ENCODE assay signal across 8 mouse cellular contexts in genomic region chr11:67975252-67975651, GRCm38 (mm10). TPM values are rescaled to one million over a fixed set of nuclear protein-coding genes. Genes with fewer than 3 reads are reported as not detected.
DNase-seq lines count a peak whose midpoint lies in the region; ATAC-seq and TF ChIP-seq lines count a peak whose summit lies in the region.
"Had no signal": no experiment of that assay in that cellular context is flagged by ENCODE, and none has a peak within 500 bp of the region (broad histone marks: within the 10 kb centered on the region; RNA-seq: fewer than 3 reads in every experiment).

No protein-coding gene starts in this region.

- H3K27ac ChIP-seq in ES-E14 (ENCODE audit: insufficient read depth, low read depth, low read length, poor library complexity, severe bottlenecking): no peak overlapping the region
- no peak overlapping the region for H3K27ac ChIP-seq in hindbrain, postnatal 0 days
- H3K27ac ChIP-seq: lung, embryonic 15.5 days had no signal

- no peaks in the 10 kb centered on the region for H3K9me3 ChIP-seq in ES-E14 (ENCODE audit: control insufficient read depth, insufficient read depth, low read depth, low read length)
- no peaks in the 10 kb centered on the region for H3K9me3 ChIP-seq in hindbrain, postnatal 0 days (ENCODE audit: low read length)
- H3K9me3 ChIP-seq: lung, embryonic 15.5 days had no signal

- in situ Hi-C loops in ES-E14 (cut with MboI; ENCODE audit: low sequenced_read_pairs in 2 of 2, unreplicated experiment in 2 of 2): no loop called here

- ATAC-seq in hindbrain, postnatal 0 days: no peak

- H3K36me3 ChIP-seq in ES-E14 (ENCODE audit: control insufficient read depth, insufficient read depth, low read length, poor library complexity, severe bottlenecking): peaks cover 3% of the 10 kb centered on the region
- no peaks in the 10 kb centered on the region for H3K36me3 ChIP-seq in hindbrain, postnatal 0 days (ENCODE audit: insufficient read depth, low read length)
- H3K36me3 ChIP-seq: lung, embryonic 15.5 days had no signal

- peak; percentile 53 for TF ChIP-seq CTCF in hindbrain, postnatal 0 days (IDR thresholded peaks at IDR 0.05; ENCODE audit: low read depth)

- H3K27me3 ChIP-seq in hindbrain, postnatal 0 days (ENCODE audit: insufficient read depth, low read length): no peaks in the 10 kb centered on the region
- H3K27me3 ChIP-seq: lung, embryonic 15.5 days had no signal

- H3K4me2 ChIP-seq in hindbrain, postnatal 0 days (ENCODE audit: low read depth, low read length): no peak overlapping the region
- H3K4me2 ChIP-seq: lung, embryonic 15.5 days had no signal

- WGBS in hindbrain, postnatal 0 days: 6% methylated on average over 2 of the region's 2 CpGs

- peak; percentile 32 for DNase-seq in layer of hippocampus, adult 11-12 months (ENCODE audit: low spot score)
- no peak for DNase-seq in layer of hippocampus, adult 9-10 months (ENCODE audit: low spot score)
- peak; percentile 29 to 48 for DNase-seq in B cell, adult 2 months
- no peak for DNase-seq in ES-E14 (ENCODE audit: low read depth, low spot score)
- DNase-seq in hindbrain, postnatal 0 days (ENCODE audit: low spot score): peak; percentile 82
- no peak for DNase-seq in heart, adult 18-20 months
- DNase-seq in spleen, adult 12 weeks (ENCODE audit: low spot score): no peak

- H3K4me3 ChIP-seq in ES-E14 (ENCODE audit: insufficient read depth in 1 of 2, low read depth in 1 of 2, low read length in 2 of 2, poor library complexity in 1 of 2, severe bottlenecking in 1 of 2): no peak overlapping the region
- no peak overlapping the region for H3K4me3 ChIP-seq in hindbrain, postnatal 0 days (ENCODE audit: low read length)
- H3K4me3 ChIP-seq: lung, embryonic 15.5 days had no signal

- no peak overlapping the region for H3K9ac ChIP-seq in ES-E14 (ENCODE audit: insufficient read depth, low read depth, low read length, poor library complexity, severe bottlenecking)
- H3K9ac ChIP-seq in hindbrain, postnatal 0 days (replicated peaks; ENCODE audit: low read length): no peak overlapping the region
- H3K9ac ChIP-seq: lung, embryonic 15.5 days had no signal

- no peaks in the 10 kb centered on the region for H3K4me1 ChIP-seq in ES-E14 (ENCODE audit: control insufficient read depth in 2 of 2, insufficient read depth in 2 of 2, low read length in 2 of 2, poor library complexity in 1 of 2)
- H3K4me1 ChIP-seq in hindbrain, postnatal 0 days (ENCODE audit: insufficient read depth, low read length): no peaks in the 10 kb centered on the region

TF ChIP-seq in ES-E14, 5 proteins besides CTCF, POLR2A, EP300 and RAD21:
- TF ChIP-seq ZNF384 (IDR thresholded peaks at IDR 0.05; ENCODE audit: low read depth, low read length) (peak; percentile 99), CHD2 (IDR thresholded peaks at IDR 0.05; ENCODE audit: low read depth, low read length) (no peak), MAFK (IDR thresholded peaks at IDR 0.05; ENCODE audit: insufficient read depth, low read depth, low read length) (0 out of 2 replicates have a peak, but pooled peaks have one; percentile 26)

RNA-seq across cellular contexts. Expression of gene Stx8, which starts 9.3 kb away (rescaled TPM):
- 15.5 and 19.4 TPM in 2 replicates for total RNA-seq in ES-E14 (2012; rRNA removed)
- total RNA-seq in hindbrain, postnatal 0 days (2014; rRNA removed): 9.2 and 10.8 TPM in 2 replicates
- polyA plus RNA-seq in hindbrain, postnatal 0 days (2015; fragmentation: Nextera tagmentation; extraction: Ambion mirVana): 62.5 and 65.8 TPM in 2 replicates
- 10 to 100 TPM; 26.2 to 29.9 TPM for total RNA-seq in heart, adult 18-20 months (2021)

RNA-seq across cellular contexts. Expression of gene Cfap52, which starts 9.8 kb away (rescaled TPM):
- total RNA-seq in ES-E14 (2012; rRNA removed): 0.36 and 0.48 TPM in 2 replicates
- total RNA-seq in hindbrain, postnatal 0 days (2014; rRNA removed): 1.6 and 3.3 TPM in 2 replicates
- 4.6 and 5.5 TPM in 2 replicates for polyA plus RNA-seq in hindbrain, postnatal 0 days (2015; fragmentation: Nextera tagmentation; extraction: Ambion mirVana)
- under 1 TPM in 1 of 2 experiments, not detected in 1; 0.15 TPM for total RNA-seq in heart, adult 18-20 months (2021)

RNA-seq across cellular contexts. Expression of gene Usp43, which starts 53.3 kb away (rescaled TPM):
- 1.1 and 1.6 TPM in 2 replicates for total RNA-seq in ES-E14 (2012; rRNA removed)
- 0.94 and 1.6 TPM in 2 replicates for total RNA-seq in hindbrain, postnatal 0 days (2014; rRNA removed)
- polyA plus RNA-seq in hindbrain, postnatal 0 days (2015; fragmentation: Nextera tagmentation; extraction: Ambion mirVana): 0.37 and 0.68 TPM in 2 replicates
- 1 to 10 TPM in 1 of 2 experiments, under 1 TPM in 1; 0.94 to 1.4 TPM for total RNA-seq in heart, adult 18-20 months (2021)

Comparison
In these comparisons a context has a peak if more than half of its experiments do, and no peak if none do; other contexts are left out.
1. DNase-seq: peak in layer of hippocampus, adult 11-12 months (single experiment), B cell, adult 2 months (2 of 2) and hindbrain, postnatal 0 days (single experiment); none in layer of hippocampus, adult 9-10 months (single experiment), ES-E14 (single experiment), heart, adult 18-20 months (0 of 2) and spleen, adult 12 weeks (single experiment).